Mouse (Mus musculus): ENCODE measurements around the gene Shroom2. TPM values are rescaled to one million over a fixed set of nuclear protein-coding genes. Genes with fewer than 3 reads are reported as not detected.

Gene Shroom2
- 7.2 and 8.5 TPM in 2 replicates for polyA plus RNA-seq (2015; fragmentation: Nextera tagmentation; extraction: Ambion mirVana)

DNA sequence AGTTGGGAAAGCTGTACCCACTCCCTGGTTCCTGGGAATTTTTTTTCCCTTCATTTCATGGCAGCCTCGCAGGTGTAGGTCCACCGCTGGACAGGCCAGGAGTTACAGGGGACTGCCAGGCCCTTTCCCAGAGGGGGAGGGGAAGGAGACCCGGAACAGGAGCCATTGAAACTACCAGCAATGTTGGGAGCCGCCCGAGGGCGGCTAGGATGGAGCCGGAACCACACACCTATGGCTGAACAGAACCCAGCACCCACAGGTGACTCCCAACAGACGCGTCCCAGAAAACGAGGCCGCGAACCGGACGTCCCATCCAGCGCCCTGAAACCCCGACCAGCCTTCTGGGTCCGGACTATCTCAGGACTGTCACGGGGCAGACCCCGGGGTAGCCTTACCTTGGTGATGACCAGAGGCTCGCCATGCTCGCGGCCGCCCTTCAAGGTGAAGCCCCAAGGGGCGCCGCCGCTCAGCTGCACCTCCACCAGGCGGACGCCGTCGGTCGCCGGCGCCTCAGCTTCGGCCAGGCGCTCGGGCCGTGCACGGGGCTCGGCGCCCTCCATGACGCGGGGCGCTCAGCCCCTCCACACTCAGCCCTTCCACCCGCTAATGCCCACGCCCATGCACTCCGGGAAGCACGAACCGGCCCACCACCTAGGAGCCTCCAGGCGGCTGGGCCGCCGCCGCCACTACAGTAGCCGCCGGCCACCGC lies at the start of gene Shroom2:
Gene Shroom2 (minus strand): TSS at position 575 of the 709 bp plus-strand sequence.
- Histone ChIP-seq H3K4me1 (replicated peaks; ENCODE audit: control insufficient read depth, insufficient read depth, low read length) (no peaks in the 10 kb centered on the region; the same call in 1 of the 2 replicates), H3K27me3 (ENCODE audit: control insufficient read depth, insufficient read depth, low read depth, low read length) (0 out of 2 replicates have a peak, but pooled peaks cover 3% of the 10 kb centered on the region), H3K9ac (ENCODE audit: low read length) (peak within 1 kb of the TSS; percentile 77), H3K36me3 (ENCODE audit: control insufficient read depth, insufficient read depth, low read length) (no peaks in the 10 kb centered on the region), H3K27ac (ENCODE audit: low read length) (peak within 1 kb of the TSS; percentile 84), H3K9me3 (ENCODE audit: control insufficient read depth, low read length) (no peaks in the 10 kb centered on the region), H3K4me3 (ENCODE audit: low read length) (peak within 1 kb of the TSS; percentile 69), H3K4me2 (ENCODE audit: low read depth, low read length) (peak within 1 kb of the TSS; percentile 54)
- WGBS, result 8% methylated on average over 36 of the region's 55 CpGs
- ATAC-seq (ENCODE audit: low read depth), result peak; percentile 77

GRCm38 (mm10) chrX:152818996-152819395 lies 49.7 kb upstream of the Shroom2 start:
- ATAC-seq (ENCODE audit: low read depth), result no peak

GRCm38 (mm10) chrX:152813339-152813738 lies 44.1 kb upstream of the Shroom2 start:
- Histone ChIP-seq H3K36me3 (ENCODE audit: control insufficient read depth, insufficient read depth, low read length) (no peaks in the 10 kb centered on the region), H3K27me3 (ENCODE audit: control insufficient read depth, insufficient read depth, low read depth, low read length) (no peaks in the 10 kb centered on the region), H3K9me3 (ENCODE audit: control insufficient read depth, low read length) (no peaks in the 10 kb centered on the region), H3K27ac (ENCODE audit: low read length) (no peak overlapping the region), H3K4me1 (replicated peaks; ENCODE audit: control insufficient read depth, insufficient read depth, low read length) (no peaks in the 10 kb centered on the region), H3K9ac (ENCODE audit: low read length) (no peak overlapping the region), H3K4me3 (ENCODE audit: low read length) (no peak overlapping the region), H3K4me2 (ENCODE audit: low read depth, low read length) (no peak overlapping the region)
- no peak for ATAC-seq (ENCODE audit: low read depth)
- 56% methylated on average over 3 of the region's 3 CpGs for WGBS

More at GRCm38 (mm10) chrX:152818996-152819395, 49.7 kb upstream of the Shroom2 start:
- no peaks in the 10 kb centered on the region for H3K9me3 ChIP-seq (ENCODE audit: control insufficient read depth, low read length)
- H3K27ac ChIP-seq (ENCODE audit: low read length), result no peak overlapping the region
- H3K4me1 ChIP-seq (replicated peaks; ENCODE audit: control insufficient read depth, insufficient read depth, low read length), result no peaks in the 10 kb centered on the region
- H3K27me3 ChIP-seq (ENCODE audit: control insufficient read depth, insufficient read depth, low read depth, low read length), result no peaks in the 10 kb centered on the region
- H3K9ac ChIP-seq (ENCODE audit: low read length), result no peak overlapping the region
- H3K36me3 ChIP-seq (ENCODE audit: control insufficient read depth, insufficient read depth, low read length), result no peaks in the 10 kb centered on the region
- no peak overlapping the region for H3K4me2 ChIP-seq (ENCODE audit: low read depth, low read length)
- no peak overlapping the region for H3K4me3 ChIP-seq (ENCODE audit: low read length)

- Histone ChIP-seq H3K9ac (ENCODE audit: low read length) (no peak overlapping the region), H3K4me2 (ENCODE audit: low read depth, low read length) (no peak overlapping the region), H3K27ac (ENCODE audit: low read length) (no peak overlapping the region), H3K9me3 (ENCODE audit: control insufficient read depth, low read length) (no peaks in the 10 kb centered on the region), H3K27me3 (ENCODE audit: control insufficient read depth, insufficient read depth, low read depth, low read length) (no peaks in the 10 kb centered on the region), H3K36me3 (ENCODE audit: control insufficient read depth, insufficient read depth, low read length) (no peaks in the 10 kb centered on the region), H3K4me1 (replicated peaks; ENCODE audit: control insufficient read depth, insufficient read depth, low read length) (no peaks in the 10 kb centered on the region), H3K4me3 (ENCODE audit: low read length) (no peak overlapping the region)
- no peak for ATAC-seq (ENCODE audit: low read depth)
These were observed 36.1 kb upstream of the Shroom2 start for GRCm38 (mm10) chrX:152805317-152805716.

DNA sequence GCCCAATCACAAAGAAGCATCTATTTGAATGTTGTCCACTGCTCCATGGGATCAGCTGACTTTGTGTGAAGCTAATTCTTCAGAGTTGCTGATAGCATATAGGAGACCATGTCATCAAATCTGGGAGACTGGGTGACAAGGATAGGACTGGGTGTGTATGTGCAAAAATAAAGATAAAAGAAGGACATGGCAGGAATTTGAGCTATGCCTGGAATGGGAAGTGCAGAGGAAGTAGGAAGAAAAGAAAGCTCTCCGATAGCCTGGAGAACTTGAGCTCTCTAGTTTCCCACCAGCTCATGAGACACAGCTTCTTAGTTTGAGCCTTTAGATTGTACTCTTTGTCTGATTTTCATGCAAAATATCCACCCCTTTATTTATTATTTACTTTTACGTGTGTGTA lies 19.3 kb upstream of the Shroom2 start:
- WGBS, result 57% methylated on average over 2 of the region's 2 CpGs
- Histone ChIP-seq H3K9ac (ENCODE audit: low read length) (no peak overlapping the region), H3K4me2 (ENCODE audit: low read depth, low read length) (no peak overlapping the region), H3K27ac (ENCODE audit: low read length) (no peak overlapping the region; the same call in 1 of the 2 replicates), H3K4me1 (replicated peaks; ENCODE audit: control insufficient read depth, insufficient read depth, low read length) (no peaks in the 10 kb centered on the region), H3K9me3 (ENCODE audit: control insufficient read depth, low read length) (no peaks in the 10 kb centered on the region), H3K27me3 (ENCODE audit: control insufficient read depth, insufficient read depth, low read depth, low read length) (no peaks in the 10 kb centered on the region), H3K36me3 (ENCODE audit: control insufficient read depth, insufficient read depth, low read length) (no peaks in the 10 kb centered on the region), H3K4me3 (ENCODE audit: low read length) (no peak overlapping the region)
- ATAC-seq (ENCODE audit: low read depth), result no peak

GRCm38 (mm10) chrX:152788129-152788528 lies 18.9 kb upstream of the Shroom2 start:
- Histone ChIP-seq H3K4me2 (ENCODE audit: low read depth, low read length) (no peak overlapping the region), H3K27ac (ENCODE audit: low read length) (no peak overlapping the region; the same call in 1 of the 2 replicates), H3K36me3 (ENCODE audit: control insufficient read depth, insufficient read depth, low read length) (no peaks in the 10 kb centered on the region), H3K27me3 (ENCODE audit: control insufficient read depth, insufficient read depth, low read depth, low read length) (no peaks in the 10 kb centered on the region), H3K4me3 (ENCODE audit: low read length) (no peak overlapping the region), H3K9ac (ENCODE audit: low read length) (no peak overlapping the region), H3K9me3 (ENCODE audit: control insufficient read depth, low read length) (no peaks in the 10 kb centered on the region), H3K4me1 (replicated peaks; ENCODE audit: control insufficient read depth, insufficient read depth, low read length) (no peaks in the 10 kb centered on the region)
- WGBS, result 58% methylated on average over 1 of the region's 1 CpGs
- ATAC-seq (ENCODE audit: low read depth), result 0 out of 2 replicates have a peak, but pooled peaks have one; percentile 54

DNA sequence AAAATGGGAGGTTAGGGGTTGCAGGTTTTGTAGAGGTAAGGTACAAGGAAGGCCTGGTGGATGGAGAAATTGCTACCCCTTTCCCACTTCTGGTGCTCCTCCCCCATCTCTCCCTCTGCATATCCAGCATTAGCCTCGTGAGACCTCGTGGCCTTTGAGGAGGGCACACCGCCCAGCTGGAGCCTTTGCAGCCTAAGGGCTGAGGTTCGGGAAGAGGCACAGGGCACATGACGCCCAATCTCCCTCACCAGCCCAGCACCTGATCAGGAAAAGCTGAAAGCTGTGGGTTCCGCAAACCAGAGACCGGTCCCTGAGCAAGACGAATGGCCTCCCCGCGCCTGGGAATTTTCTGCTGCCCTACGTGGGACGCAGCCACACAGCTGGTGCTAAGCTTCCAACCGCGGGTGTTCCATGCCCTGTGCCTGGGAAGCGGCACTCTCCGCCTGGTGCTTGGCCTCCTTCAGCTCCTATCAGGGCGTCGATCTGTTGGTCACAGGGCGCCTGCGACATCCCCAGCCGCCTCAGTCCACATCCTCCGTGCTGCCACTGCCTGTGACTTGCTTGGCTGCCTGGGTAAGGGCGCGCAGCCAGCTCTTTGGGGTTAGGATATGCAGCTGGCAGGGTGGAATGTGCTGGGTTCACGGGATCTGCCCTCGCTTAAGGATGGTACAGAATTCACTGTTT lies 12.6 kb upstream of the Shroom2 start, which contains the start of gene Gpr143:
Gene Gpr143 (plus strand): TSS at position 202 of the 684 bp plus-strand sequence.
- Histone ChIP-seq H3K27ac (ENCODE audit: low read length) (no peak within 1 kb of the TSS), H3K4me1 (replicated peaks; ENCODE audit: control insufficient read depth, insufficient read depth, low read length) (no peaks in the 10 kb centered on the region), H3K9me3 (ENCODE audit: control insufficient read depth, low read length) (no peaks in the 10 kb centered on the region), H3K36me3 (ENCODE audit: control insufficient read depth, insufficient read depth, low read length) (no peaks in the 10 kb centered on the region), H3K4me2 (ENCODE audit: low read depth, low read length) (peak within 1 kb of the TSS; percentile 57), H3K4me3 (ENCODE audit: low read length) (peak within 1 kb of the TSS; percentile 25), H3K27me3 (ENCODE audit: control insufficient read depth, insufficient read depth, low read depth, low read length) (no peaks in the 10 kb centered on the region; the same call in 1 of the 2 replicates), H3K9ac (ENCODE audit: low read length) (0 out of 2 replicates have a peak within 1 kb of the TSS, but pooled peaks have one; percentile 15)
- ATAC-seq (ENCODE audit: low read depth), result peak; percentile 47
- 19% methylated on average over 26 of the region's 26 CpGs for WGBS

DNA sequence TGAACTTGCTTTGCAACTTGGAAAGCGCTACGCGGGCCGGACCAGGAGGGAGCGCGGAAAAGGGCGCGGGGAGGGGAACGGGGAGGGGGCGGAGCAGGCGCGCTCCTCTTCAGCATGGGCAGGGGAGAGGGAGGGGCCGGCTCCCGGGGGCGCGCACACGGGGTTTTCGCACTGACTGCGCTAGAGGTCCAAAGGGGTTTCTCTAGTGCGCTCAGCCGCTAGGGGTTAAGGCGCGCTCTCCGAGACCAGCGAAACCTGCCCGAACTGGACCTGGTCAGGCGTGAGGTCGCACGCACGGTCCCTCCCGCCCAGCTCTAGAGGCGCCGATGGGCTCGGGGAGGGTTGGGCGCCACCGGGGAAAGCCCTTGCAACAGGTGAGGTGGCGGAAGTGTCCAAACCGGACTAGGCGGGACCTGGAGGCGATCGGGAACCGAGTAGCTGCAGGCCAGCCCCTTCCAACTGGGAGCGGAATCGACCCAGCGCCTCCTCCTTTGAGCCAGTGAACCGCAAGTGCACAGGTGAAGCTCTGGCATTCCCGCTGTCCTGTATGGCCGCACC lies 414 bp upstream of the Shroom2 start:
- Histone ChIP-seq H3K4me3 (ENCODE audit: low read length) (peak overlapping the region; percentile 69), H3K27ac (ENCODE audit: low read length) (peak overlapping the region; percentile 84), H3K9me3 (ENCODE audit: control insufficient read depth, low read length) (no peaks in the 10 kb centered on the region), H3K27me3 (ENCODE audit: control insufficient read depth, insufficient read depth, low read depth, low read length) (0 out of 2 replicates have a peak, but pooled peaks cover 3% of the 10 kb centered on the region), H3K9ac (ENCODE audit: low read length) (peak overlapping the region; percentile 77), H3K4me2 (ENCODE audit: low read depth, low read length) (peak overlapping the region; percentile 54), H3K36me3 (ENCODE audit: control insufficient read depth, insufficient read depth, low read length) (no peaks in the 10 kb centered on the region), H3K4me1 (replicated peaks; ENCODE audit: control insufficient read depth, insufficient read depth, low read length) (no peaks in the 10 kb centered on the region; the same call in 1 of the 2 replicates)
- ATAC-seq (ENCODE audit: low read depth), result peak; percentile 96
- 12% methylated on average over 45 of the region's 48 CpGs for WGBS

DNA sequence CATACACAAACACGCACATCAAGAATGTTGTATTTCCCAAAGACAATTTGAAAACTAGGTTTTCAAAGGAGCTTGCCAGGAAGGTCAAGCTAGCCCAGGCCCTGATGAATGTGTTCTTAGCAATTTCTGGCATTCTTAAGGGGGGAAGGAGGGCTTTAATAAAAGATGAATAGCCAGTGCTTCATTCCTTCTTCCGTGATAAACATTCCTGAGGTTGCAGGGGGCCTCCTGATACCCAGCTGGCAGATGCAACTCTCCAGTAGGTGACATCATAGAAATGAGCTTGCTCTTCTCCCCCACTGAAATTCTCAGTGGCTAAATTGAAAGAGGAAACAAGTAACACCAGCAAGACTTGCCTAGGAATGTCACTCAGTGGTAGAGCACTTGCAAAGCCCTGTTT lies 5.1 kb downstream of the Shroom2 start:
- ATAC-seq (ENCODE audit: low read depth), result no peak
- WGBS, result 43% methylated on average over 2 of the region's 2 CpGs
- H3K36me3 ChIP-seq (ENCODE audit: control insufficient read depth, insufficient read depth, low read length), result no peaks in the 10 kb centered on the region
- no peak overlapping the region for H3K27ac ChIP-seq (ENCODE audit: low read length)
- H3K9ac ChIP-seq (ENCODE audit: low read length), result no peak overlapping the region
- no peaks in the 10 kb centered on the region; the same call in 1 of the 2 replicates for H3K4me1 ChIP-seq (replicated peaks; ENCODE audit: control insufficient read depth, insufficient read depth, low read length)
- H3K4me3 ChIP-seq (ENCODE audit: low read length), result no peak overlapping the region
- no peaks in the 10 kb centered on the region for H3K9me3 ChIP-seq (ENCODE audit: control insufficient read depth, low read length)
- H3K27me3 ChIP-seq (ENCODE audit: control insufficient read depth, insufficient read depth, low read depth, low read length), result no peaks in the 10 kb centered on the region
- no peak overlapping the region for H3K4me2 ChIP-seq (ENCODE audit: low read depth, low read length)
